Mouse (Mus musculus): ENCODE measurements around the gene Cdh12. TPM values are rescaled to one million over a fixed set of nuclear protein-coding genes. Genes with fewer than 3 reads are reported as not detected.
A peak's percentile ranks its signal among the peaks of the same experiment; 100 is the strongest.
"Not testable (repeated sequence)": the region's sequence is repeated elsewhere in the genome, so short reads cannot be mapped to it uniquely, and the experiment has no call there.

The Cdh12 gene
- total RNA-seq, 2 experiments from 2014 or later, result 0.18 TPM

- DNase-seq, result no peak
Measured at GRCm38 (mm10) chr15:21375460-21375859, 926.4 kb downstream of the Cdh12 start.

- no peak for DNase-seq
Measured at GRCm38 (mm10) chr15:21375871-21376270, 926.8 kb downstream of the Cdh12 start.

- not testable (repeated sequence) for DNase-seq
Measured at GRCm38 (mm10) chr15:21391442-21391841, 942.4 kb downstream of the Cdh12 start.

GRCm38 (mm10) chr15:21393080-21393479 lies 944.0 kb downstream of the Cdh12 start:
- DNase-seq, result no peak

GRCm38 (mm10) chr15:21405196-21405595 lies 956.1 kb downstream of the Cdh12 start:
- DNase-seq, result no peak

GRCm38 (mm10) chr15:21407324-21408044 lies 958.4 kb downstream of the Cdh12 start:
- peak; percentile 8 for DNase-seq

- DNase-seq, result no peak
Measured at GRCm38 (mm10) chr15:21437347-21437746, 988.3 kb downstream of the Cdh12 start.

GRCm38 (mm10) chr15:21437924-21438323 lies 988.9 kb downstream of the Cdh12 start:
- no peak for DNase-seq

GRCm38 (mm10) chr15:21458098-21458497 lies 1009.0 kb downstream of the Cdh12 start:
- no peak for DNase-seq

GRCm38 (mm10) chr15:21519355-21519869 lies 1070.3 kb downstream of the Cdh12 start:
- DNase-seq, result no peak

GRCm38 (mm10) chr15:21530804-21531203 lies 1081.7 kb downstream of the Cdh12 start:
- DNase-seq, result no peak

- no peak for DNase-seq
Measured at GRCm38 (mm10) chr15:21536909-21537308, 1087.8 kb downstream of the Cdh12 start.

GRCm38 (mm10) chr15:21544786-21545185 lies 1095.7 kb downstream of the Cdh12 start:
- no peak for DNase-seq

GRCm38 (mm10) chr15:21555981-21556380 lies 1106.9 kb downstream of the Cdh12 start:
- no peak for DNase-seq

GRCm38 (mm10) chr15:21566314-21567051 lies 1117.4 kb downstream of the Cdh12 start:
- no peak for DNase-seq

- DNase-seq, result no peak
Measured at GRCm38 (mm10) chr15:21604510-21604909, 1155.4 kb downstream of the Cdh12 start.

Small RNA genes within 50 kb of the gene (microRNA-seq; reads per million reads assigned to microRNA genes)
- gene Gm27397, result not detected

Other genes with a start within 250 kb of the Cdh12 start
- under 1 TPM; 0.18 to 0.33 TPM for gene Acot10, start 217.5 kb downstream of the Cdh12 start, total RNA-seq (2021)